Mouse (Mus musculus): ENCODE data around the gene Atp8b5. TPM values are rescaled to one million over a fixed set of nuclear protein-coding genes. Genes with fewer than 3 reads are reported as not detected.

The Atp8b5 gene
- under 1 TPM; 0.15 to 0.34 TPM for total RNA-seq (2021)

GRCm38 (mm10) chr4:43266623-43267322 lies at the start of gene Atp8b5:
Atp8b5 (plus strand) TSS chr4:43267159.
- DNase-seq (ENCODE audit: extremely low spot score in 1 of 2, low spot score in 2 of 2), result peak; percentile 81 to 92
- intact Hi-C loops (cut with DNase I), result loop anchor here (5.0 kb wide), 1 partner anchor 156 kb away; no protein-coding TSS in a partner anchor

DNA sequence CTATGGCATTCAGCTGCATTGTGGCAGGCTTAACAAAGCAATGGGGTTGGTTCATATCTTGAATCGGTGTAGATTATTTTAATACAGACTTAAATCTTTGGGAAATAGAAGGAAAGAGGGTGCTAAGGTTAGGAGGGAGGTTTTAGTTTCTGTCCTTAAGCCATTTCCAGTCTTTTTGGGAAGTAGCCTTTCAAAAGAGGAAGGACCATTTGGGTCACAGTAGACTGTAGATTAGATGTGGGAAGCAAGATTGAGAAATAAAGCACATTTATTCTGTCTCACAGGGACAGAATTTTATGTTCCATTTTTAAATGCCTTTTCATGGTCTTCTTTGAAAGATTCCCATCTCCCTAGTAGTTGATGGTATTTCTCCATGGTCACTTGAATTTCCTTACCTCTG lies 49.0 kb upstream of the Atp8b5 start:
- intact Hi-C loops (cut with DNase I), result no loop called here
- no peak for DNase-seq (ENCODE audit: extremely low spot score in 1 of 2, low spot score in 2 of 2)

DNA sequence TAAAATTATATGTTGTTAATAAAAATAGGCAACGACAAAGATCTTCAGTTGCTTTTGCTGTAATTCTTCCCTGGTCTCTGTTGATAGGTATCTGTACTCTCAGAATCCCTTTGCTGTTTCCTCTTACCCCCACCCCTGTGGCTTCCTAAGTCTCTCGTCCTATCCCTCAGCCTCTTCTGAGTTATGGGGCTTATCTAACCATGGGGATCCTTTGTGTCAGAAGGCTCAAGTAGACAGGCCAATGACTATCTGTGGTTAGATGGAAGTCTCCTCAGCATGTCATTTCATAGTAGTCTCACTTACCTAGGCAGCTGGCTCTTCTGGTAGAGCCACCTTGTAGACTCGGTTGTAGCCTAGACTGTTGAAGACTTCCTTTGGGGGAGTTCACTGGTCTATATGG lies 35.1 kb upstream of the Atp8b5 start:
- DNase-seq (ENCODE audit: extremely low spot score in 1 of 2, low spot score in 2 of 2), result no peak
- intact Hi-C loops (cut with DNase I), result no loop called here

- intact Hi-C loops (cut with DNase I), result no loop called here
- DNase-seq (ENCODE audit: extremely low spot score in 1 of 2, low spot score in 2 of 2), result no peak
Measured at GRCm38 (mm10) chr4:43232985-43233384, 34.0 kb upstream of the Atp8b5 start.

DNA sequence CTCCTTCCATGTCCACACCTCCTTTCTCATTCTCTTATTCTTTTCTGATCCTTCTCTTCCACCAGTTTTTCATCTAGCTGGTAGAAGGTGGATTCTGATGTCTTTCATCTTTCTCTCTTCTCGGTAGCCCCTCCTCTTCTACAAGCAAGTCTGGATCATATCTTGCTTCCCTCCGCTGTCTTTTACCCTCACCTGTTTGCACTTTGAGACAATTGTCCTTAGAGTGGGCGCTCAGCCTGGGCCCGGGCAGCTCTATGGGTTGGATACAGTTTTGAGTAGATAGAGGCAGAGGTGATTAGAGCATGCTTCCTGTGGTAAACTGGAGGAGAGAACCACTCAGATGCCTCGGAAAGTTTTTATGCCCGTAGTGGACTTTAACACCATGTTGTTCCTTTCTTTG lies 33.5 kb upstream of the Atp8b5 start:
- no peak for DNase-seq (ENCODE audit: extremely low spot score in 1 of 2, low spot score in 2 of 2)
- intact Hi-C loops (cut with DNase I), result no loop called here

GRCm38 (mm10) chr4:43236898-43237297 lies 30.1 kb upstream of the Atp8b5 start:
- DNase-seq (ENCODE audit: extremely low spot score in 1 of 2, low spot score in 2 of 2), result no peak

DNA sequence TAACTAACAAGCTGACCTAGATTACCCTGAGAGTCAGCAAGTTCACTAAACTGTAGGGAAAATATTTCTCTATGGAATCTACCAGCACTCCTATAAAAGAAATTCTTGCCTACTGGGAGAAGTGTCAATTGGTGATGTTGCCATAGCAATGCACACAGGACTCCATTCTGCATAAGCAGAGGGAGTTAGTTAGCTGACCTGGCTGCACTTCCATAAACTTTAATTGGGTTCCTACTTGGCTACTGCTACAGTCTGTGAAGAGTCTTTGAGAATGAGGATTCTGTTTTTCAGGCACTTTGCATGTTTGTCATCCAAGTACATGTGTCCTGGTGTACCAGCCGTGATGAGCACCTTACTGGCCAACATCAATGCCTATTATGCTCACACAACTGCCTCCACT lies 26.2 kb upstream of the Atp8b5 start:
- intact Hi-C loops (cut with DNase I), result loop anchor here (5.0 kb wide), 1 partner anchor 183 kb away; the partner anchor contains the start of gene Unc13b
- DNase-seq (ENCODE audit: extremely low spot score in 1 of 2, low spot score in 2 of 2), result no peak

More at GRCm38 (mm10) chr4:43236898-43237297, 30.1 kb upstream of the Atp8b5 start:
- intact Hi-C loops (cut with DNase I), result no loop called here

- intact Hi-C loops (cut with DNase I), result loop anchor here (5.0 kb wide), 1 partner anchor 187 kb away; the partner anchor contains the start of gene Unc13b
- peak; percentile 31 to 38 for DNase-seq (ENCODE audit: extremely low spot score in 1 of 2, low spot score in 2 of 2)
Measured at GRCm38 (mm10) chr4:43244022-43244421, 22.9 kb upstream of the Atp8b5 start.

DNA sequence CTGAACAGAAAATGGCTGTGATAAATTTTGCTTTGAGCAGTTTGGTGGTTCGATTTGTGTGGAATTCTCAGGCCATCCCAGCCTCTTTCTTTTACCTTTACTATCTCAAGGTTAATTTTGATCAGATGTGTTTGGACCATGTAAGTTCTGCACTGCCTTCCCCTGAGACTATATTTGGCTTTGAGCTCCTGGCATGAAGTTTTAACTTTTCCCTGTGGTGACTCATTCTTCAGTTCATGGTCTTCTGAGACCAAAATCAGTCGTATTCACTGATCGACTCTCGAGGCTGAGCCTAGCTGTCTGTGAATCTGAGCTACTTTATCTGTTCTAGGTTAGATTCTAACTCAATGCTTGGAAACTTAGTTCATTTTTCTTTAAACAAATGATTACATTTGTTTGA lies 21.2 kb upstream of the Atp8b5 start:
- no peak for DNase-seq (ENCODE audit: extremely low spot score in 1 of 2, low spot score in 2 of 2)
- intact Hi-C loops (cut with DNase I), result no loop called here

- intact Hi-C loops (cut with DNase I), result no loop called here
- no peak for DNase-seq (ENCODE audit: extremely low spot score in 1 of 2, low spot score in 2 of 2)
Measured at GRCm38 (mm10) chr4:43248026-43248425, 18.9 kb upstream of the Atp8b5 start.

DNA sequence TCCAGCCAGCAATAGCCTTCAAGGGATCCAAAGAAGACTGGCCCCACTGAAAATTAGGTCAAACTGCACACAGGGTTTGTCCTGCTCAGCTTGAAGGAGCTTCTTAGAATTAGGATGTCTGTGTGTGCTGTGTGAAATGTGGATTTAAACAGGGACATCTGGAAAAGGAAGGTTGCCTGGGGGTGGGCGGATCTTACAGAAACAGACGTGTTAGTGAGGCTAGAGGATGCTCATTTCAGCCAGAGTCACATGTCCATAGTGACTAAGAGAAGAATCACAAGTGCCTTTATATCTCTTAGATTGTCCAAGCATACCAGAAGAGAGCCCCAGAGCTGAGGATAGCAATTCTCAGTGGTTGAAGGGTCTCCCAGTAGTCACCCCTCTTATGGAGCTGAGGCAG lies 18.1 kb upstream of the Atp8b5 start:
- intact Hi-C loops (cut with DNase I), result no loop called here
- no peak for DNase-seq (ENCODE audit: extremely low spot score in 1 of 2, low spot score in 2 of 2)

DNA sequence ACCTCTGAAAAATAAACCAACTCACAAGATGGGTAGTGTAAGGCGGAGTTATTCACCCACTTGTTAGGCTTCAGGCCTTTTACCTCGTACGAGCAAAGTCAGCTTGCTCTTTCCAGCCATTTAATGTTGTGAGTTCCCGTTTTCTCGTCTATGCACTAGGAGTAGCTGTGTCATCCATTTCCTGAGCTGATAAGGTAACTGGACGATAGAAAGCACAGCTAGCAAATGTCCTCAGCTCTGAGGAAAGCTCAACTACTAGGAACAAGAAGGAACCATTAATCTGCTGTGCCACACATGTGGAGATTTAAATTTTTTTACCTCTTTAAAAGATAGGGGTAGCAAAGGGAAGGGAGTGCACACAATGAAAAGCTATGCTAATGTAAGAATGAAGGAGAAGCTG lies 15.7 kb upstream of the Atp8b5 start:
- intact Hi-C loops (cut with DNase I), result no loop called here
- no peak for DNase-seq (ENCODE audit: extremely low spot score in 1 of 2, low spot score in 2 of 2)

DNA sequence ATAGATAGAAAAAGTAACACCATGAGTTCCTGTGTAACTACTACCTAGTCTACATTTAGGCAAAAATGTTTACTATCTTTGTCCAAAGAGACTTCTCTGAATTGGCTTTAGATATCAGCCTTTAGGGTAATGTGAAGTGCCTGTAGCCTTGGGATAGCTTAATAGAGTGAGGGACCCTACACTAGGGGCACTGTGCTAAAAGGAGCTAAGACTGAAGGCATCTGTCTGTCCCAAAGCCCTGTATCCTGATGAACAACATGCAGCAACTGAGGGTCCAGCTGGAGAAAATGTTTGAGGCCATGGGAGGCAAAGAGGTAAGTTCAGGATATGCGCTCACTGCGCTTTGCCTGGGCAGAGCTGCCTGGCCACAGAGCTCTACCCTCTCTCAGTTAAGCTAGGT lies 9.9 kb upstream of the Atp8b5 start:
- intact Hi-C loops (cut with DNase I), result no loop called here
- no peak for DNase-seq (ENCODE audit: extremely low spot score in 1 of 2, low spot score in 2 of 2)

DNA sequence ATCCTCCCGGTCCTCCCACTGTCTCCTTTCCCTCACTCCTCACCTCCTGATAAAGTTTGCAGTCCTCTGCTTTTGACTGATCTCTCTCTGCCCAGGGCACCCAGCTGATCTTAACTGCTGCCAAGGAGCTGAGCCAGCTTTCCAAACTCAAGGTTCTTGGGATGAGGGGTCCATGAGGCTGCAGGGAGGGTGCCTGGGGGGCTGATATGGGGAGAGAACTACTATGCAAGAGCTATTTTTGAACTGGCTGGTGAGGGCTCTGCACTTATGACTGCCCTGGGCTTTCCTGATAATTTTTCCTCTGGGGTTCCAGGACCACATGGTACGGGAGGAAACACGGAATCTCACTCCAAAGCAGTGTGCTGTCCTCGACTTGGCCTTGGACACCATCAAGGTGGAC lies 8.4 kb upstream of the Atp8b5 start:
- DNase-seq (ENCODE audit: extremely low spot score in 1 of 2, low spot score in 2 of 2), result no peak
- intact Hi-C loops (cut with DNase I), result no loop called here

DNA sequence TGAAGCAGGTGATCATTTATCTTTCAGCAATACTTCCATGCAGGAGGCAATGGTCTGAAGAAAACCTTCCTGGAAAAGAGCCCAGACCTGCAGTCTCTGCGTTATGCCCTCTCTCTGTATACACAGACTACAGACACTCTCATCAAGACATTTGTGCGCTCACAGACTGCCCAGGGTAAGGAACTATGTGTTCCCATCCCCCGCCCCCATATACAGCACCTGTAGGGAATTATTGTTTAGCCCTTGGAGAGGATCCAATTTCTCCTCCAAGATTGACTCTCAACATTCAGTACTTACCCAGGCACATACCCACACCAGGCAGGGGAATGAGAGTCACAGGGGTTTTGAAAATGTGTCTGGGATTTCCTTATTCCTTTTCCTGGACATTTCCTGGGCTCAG lies 7.5 kb upstream of the Atp8b5 start:
- intact Hi-C loops (cut with DNase I), result no loop called here
- DNase-seq (ENCODE audit: extremely low spot score in 1 of 2, low spot score in 2 of 2), result no peak

- intact Hi-C loops (cut with DNase I), result no loop called here
- peak in 1 of 2 experiments; percentile 69 for DNase-seq (ENCODE audit: extremely low spot score in 1 of 2, low spot score in 2 of 2)
Measured at GRCm38 (mm10) chr4:43260096-43260495, 6.9 kb upstream of the Atp8b5 start.

DNA sequence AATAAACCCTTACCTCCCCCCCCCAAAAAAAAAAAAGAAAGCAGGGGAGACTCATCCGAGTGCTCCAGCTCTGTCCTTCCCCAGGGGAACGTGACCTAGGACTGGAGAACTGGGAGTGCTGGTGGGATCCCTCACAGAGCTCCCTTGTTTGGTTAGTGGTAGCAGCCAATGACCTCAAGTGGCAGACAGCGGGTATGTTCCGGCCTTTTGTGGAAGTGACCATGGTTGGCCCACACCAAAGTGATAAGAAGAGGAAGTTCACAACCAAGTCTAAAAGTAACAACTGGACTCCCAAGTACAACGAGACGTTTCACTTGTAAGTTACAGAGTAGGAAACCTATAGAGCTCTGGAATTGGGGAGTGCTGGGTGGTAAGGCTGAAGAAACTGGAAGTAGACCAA lies 4.1 kb upstream of the Atp8b5 start:
- DNase-seq (ENCODE audit: extremely low spot score in 1 of 2, low spot score in 2 of 2), result no peak
- intact Hi-C loops (cut with DNase I), result no loop called here

GRCm38 (mm10) chr4:43266146-43266545 lies 813 bp upstream of the Atp8b5 start:
- no peak for DNase-seq (ENCODE audit: extremely low spot score in 1 of 2, low spot score in 2 of 2)
- intact Hi-C loops (cut with DNase I), result loop anchor here (5.0 kb wide), 1 partner anchor 156 kb away; no protein-coding TSS in a partner anchor

DNA sequence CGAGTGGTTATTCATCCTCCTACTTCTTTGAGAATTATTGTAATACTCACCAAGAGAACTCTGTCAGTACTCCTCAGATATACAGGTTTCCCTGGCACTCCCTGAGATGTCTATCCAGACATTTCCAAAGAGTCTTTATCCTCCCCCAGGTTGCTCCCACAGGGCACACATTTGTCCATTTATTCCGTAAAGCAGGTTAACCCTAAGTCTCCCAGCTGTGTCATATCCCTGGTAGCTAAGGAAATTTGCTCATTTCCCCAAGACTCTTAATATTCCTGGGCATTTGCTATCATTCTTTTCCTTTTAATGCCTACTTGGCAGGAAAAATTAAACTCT lies 332 bp downstream of the Atp8b5 start:
- intact Hi-C loops (cut with DNase I), result loop anchor here (5.0 kb wide), 1 partner anchor 155 kb away; no protein-coding TSS in a partner anchor
- no peak for DNase-seq (ENCODE audit: extremely low spot score in 1 of 2, low spot score in 2 of 2)

GRCm38 (mm10) chr4:43285476-43285875 lies 18.5 kb downstream of the Atp8b5 start:
- intact Hi-C loops (cut with DNase I), result no loop called here
- DNase-seq (ENCODE audit: extremely low spot score in 1 of 2, low spot score in 2 of 2), result no peak

DNA sequence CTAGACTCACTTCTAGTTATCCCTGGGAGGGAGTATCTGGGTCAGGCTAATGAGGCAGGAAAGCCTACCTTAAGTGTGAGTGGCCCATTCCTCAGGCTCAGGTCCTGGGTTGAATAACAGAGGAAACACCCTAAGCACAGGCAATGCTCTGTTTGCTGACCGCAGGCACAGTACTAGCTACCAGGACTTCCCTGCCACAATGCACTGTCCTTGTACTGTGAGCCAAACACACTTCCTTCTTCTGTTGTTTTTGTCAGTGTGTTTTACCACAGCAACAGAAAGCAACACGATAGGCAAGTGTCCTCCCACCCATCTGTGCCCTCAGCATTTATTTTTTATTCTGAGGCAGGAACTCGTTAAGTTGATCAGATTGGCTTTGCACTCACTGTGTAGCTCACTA lies 20.3 kb downstream of the Atp8b5 start:
- DNase-seq (ENCODE audit: extremely low spot score in 1 of 2, low spot score in 2 of 2), result no peak
- intact Hi-C loops (cut with DNase I), result no loop called here

Data from left cerebral cortex, postnatal 10 days (tissue).